Mouse (Mus musculus): ENCODE results near the gene Grwd1.
A peak's percentile ranks its signal among the peaks of the same experiment; 100 is the strongest.
"Not testable (repeated sequence)": the region's sequence is repeated elsewhere in the genome, so short reads cannot be mapped to it uniquely, and the experiment has no call there.

Gene Grwd1

DNA sequence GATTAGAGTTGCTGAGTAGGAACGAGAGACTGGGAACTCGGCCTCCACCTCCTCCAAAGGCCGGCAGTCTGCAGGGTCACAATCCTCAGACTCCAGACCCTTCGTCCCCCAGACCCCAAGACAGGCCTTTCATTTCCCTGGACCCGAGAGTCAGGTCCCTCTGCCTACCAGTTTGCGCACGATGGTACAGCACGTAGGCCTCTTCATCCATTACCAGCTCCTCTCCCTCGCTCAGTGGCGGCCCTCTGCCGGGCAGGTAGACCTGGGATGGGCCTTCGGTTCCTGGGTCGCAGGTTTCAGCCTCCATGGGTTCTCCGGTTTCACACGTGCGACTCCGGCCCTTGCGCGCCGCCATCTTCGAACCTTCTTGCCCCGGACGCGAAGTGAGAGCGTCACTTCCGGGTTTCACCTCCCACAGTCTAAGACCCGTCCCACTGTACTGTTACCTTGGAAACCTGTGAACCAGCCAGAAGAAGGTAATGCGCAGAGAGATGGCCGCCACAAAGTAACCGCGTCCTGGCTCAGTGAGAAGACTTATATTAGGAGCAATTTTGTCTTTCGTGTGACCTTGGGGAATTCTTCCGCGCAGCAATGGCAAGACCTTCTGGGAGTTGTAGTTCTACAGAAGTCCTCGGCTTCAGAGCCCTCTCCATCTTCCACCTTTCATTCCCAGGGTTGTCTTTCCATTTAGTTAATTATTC, at the start of gene Grwd1:
Gene Grwd1 (minus strand): TSS at position 518 of the 701 bp plus-strand sequence.
- peak; percentile 77 for DNase-seq (ENCODE audit: low read depth, low spot score)

GRCm38 (mm10) chr7:45880531-45880930, 49.8 kb upstream of the Grwd1 start:
- DNase-seq (ENCODE audit: low read depth, low spot score), result no peak

DNA sequence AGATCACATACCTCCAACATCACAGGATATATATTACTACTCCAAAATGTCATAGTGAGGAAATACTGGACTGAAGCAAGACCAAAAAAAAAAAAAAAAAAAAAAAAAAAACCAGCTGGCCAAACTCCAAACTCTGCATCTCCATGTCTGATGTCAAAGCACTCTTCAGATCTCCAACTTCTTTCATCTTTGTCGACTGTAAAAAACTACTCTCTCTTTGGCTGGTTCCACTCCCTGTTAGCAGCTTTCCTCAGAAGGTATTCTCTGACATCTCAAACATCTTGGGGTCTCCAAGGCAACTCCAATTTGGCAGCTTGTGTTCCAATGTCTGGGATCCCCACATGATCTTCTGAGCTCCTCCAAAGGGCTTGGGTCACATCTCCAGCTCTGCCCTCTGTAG, 47.5 kb upstream of the Grwd1 start, which contains the start of gene Grin2d:
Gene Grin2d (minus strand): TSS at position 101 of the 400 bp plus-strand sequence.
- DNase-seq (ENCODE audit: low read depth, low spot score), result not testable (repeated sequence)

DNA sequence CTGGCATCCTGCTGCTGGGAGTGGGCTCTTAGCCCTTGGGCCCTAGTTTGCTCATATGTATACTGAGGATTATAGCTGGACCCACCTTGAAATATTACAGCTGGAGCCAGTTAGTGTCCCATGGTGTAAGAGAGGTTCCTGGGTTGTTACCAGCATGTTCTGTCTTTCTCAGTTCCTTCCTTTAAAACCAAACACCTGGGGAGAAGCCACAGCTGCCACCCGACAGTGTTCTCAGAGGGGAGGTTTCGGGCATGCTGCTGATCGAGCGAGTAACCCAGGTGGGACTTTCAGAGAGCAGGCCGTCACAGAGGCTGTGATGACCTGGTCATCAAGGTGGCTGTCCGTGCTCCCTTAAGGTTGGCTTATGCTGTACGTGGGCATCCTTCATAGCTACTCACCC, 46.2 kb upstream of the Grwd1 start:
- no peak for DNase-seq (ENCODE audit: low read depth, low spot score)

DNA sequence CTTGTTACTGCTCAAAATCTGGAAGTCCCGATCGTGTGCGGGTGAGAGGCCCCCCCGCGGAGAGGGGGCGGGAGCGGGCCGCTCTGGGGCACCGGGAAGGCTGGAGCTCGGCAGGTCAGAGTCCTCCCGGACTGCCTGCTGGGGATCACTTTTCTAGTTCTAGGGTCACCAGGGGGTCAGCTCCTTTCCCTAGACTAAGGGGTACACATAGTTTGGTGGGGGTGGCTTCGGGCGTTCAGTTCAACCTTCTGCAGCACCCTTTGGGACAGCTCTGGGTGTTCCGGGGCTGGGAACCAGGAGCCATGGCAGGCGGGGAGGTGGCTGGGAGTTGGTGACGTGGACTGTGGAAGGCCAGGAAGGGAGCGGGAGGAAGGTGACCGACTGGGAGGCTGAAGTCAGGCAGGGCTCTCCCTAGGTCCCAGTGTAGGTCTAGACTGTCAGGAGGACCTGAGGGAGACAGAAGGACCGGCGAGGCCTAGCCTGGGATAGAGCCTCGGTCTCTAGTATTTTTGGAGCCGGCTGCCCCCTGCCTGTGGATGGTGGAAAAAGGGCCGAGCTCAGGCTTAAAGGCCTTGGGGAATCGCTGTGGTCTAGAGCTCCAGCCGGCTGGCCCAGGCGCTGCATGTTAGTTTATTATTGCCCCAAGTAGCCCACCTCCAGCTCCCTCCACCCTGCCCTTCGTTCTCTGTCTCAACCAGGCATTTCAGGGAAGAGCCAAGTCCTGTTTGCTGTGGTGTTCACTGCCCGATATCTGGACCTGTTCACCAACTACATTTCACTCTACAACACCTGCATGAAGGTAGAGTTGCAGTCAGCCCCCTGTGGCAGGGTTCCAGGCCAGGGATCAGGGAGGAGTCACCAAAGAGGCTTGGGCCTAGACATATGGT, 42.6 kb upstream of the Grwd1 start:
- DNase-seq (ENCODE audit: low read depth, low spot score), result no peak

DNA sequence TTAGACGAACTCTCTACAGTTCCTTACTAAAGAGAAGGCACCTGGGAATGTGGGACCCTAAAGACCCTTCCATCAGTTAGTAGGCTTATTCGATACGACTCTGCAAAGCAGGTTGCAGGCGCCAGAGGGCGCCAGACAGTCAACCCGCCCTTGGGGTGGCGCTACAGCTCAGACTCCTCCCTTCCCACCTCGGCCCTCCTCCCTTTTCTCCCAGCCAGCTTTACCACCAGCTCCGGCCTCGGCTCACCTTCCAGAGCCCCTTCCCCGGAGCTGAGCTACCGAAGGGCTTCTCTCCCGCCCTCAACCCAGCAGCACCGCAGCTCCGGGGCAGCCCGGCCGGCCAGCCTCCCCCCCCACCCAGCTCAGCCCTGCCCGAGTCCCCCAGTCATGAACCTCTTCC, 41.9 kb upstream of the Grwd1 start, which contains the start of gene Kdelr1:
Gene Kdelr1 (plus strand): TSS at position 149 of the 400 bp plus-strand sequence.
- DNase-seq (ENCODE audit: low read depth, low spot score), result peak; percentile 82

GRCm38 (mm10) chr7:45870282-45871058, 39.7 kb upstream of the Grwd1 start:
- no peak for DNase-seq (ENCODE audit: low read depth, low spot score)

DNA sequence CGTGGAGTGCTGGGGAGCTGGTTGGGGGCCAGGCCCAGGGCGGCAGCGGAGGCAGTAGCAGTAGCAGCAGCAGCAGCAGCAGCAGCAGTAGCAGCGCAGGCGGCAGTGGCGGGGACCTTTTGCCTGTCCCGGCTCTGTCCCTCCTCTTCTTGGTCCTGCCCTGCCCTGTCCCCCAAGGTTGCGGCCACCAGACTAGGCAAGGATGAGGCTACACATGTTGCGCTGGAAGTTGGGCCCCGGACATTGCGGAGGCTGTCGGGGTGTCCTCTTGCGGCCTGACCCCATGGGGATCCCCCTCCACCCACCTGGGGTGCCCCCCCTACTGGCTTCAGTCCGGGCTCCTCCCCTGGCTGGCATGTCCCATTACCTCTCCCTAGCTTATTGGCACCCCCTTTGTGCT, 39.0 kb upstream of the Grwd1 start:
- no peak for DNase-seq (ENCODE audit: low read depth, low spot score)

- DNase-seq (ENCODE audit: low read depth, low spot score), result no peak
Measured at GRCm38 (mm10) chr7:45869107-45869670, 38.4 kb upstream of the Grwd1 start.

- DNase-seq (ENCODE audit: low read depth, low spot score), result no peak
Measured at GRCm38 (mm10) chr7:45867871-45868270, 37.1 kb upstream of the Grwd1 start.

GRCm38 (mm10) chr7:45865925-45866910, 35.5 kb upstream of the Grwd1 start:
- peak; percentile 75 for DNase-seq (ENCODE audit: low read depth, low spot score)

- no peak for DNase-seq (ENCODE audit: low read depth, low spot score)
Measured at GRCm38 (mm10) chr7:45864435-45864834, 33.7 kb upstream of the Grwd1 start.

- DNase-seq (ENCODE audit: low read depth, low spot score), result no peak
Measured at GRCm38 (mm10) chr7:45862804-45863203, 32.1 kb upstream of the Grwd1 start.

GRCm38 (mm10) chr7:45859008-45859407, 28.3 kb upstream of the Grwd1 start:
- DNase-seq (ENCODE audit: low read depth, low spot score), result no peak

GRCm38 (mm10) chr7:45856950-45857901, 26.5 kb upstream of the Grwd1 start:
- no peak for DNase-seq (ENCODE audit: low read depth, low spot score)

DNA sequence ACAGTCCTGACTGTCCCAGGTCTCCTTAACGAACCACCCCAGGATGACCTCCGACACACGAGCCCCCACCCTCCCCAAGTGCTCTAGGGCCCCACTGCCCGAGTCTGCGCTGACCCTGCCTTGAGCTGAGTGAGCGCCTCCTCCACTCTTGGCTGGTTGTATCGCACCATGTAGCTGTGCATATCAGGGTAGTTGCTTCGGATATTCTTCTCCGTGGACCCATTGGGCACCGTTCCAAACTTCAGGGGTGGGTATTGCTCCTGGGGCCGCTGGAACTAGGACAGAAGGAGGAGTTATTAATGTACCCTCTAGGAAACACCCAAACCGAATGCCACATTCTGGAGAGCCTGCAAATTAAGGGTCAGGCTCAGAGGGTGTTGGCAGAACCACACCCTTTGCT, 22.3 kb upstream of the Grwd1 start:
- no peak for DNase-seq (ENCODE audit: low read depth, low spot score)

- DNase-seq (ENCODE audit: low read depth, low spot score), result no peak
Measured at GRCm38 (mm10) chr7:45850661-45851060, 19.9 kb upstream of the Grwd1 start.

DNA sequence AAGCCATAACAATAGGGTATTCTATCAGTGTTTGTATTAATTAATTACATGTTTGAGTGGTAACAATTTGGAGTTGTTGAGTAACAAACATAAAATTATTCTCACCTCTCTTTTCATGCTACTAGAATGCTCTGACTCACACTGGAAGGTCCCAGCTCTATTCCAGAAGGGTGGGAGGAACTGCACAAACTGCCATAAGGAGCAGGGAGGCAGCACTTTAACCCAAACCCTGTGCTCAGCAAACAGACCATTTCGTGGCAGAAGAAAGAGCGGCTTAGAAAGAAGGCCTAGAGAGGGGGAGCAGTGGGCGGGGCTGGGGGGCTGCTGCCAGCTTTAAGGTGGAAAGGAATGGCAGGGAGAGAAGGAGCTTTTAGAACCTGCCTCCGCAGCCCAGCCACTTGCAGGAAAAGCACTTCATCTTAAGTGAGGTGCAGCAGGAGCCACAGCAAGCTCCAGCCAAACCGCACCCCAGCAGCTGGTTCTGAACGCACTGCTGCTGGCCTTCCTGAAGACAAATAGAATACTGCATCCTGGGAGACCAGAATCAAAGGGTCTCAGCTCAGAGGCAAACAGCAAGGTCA, 17.8 kb upstream of the Grwd1 start:
- no peak for DNase-seq (ENCODE audit: low read depth, low spot score)

All from skeletal muscle tissue, adult 2 months (tissue).